Mouse (Mus musculus) ES-E14 (cell line): ENCODE results near the gene Ncr1.

Experiments
- CHD2 ChIP-seq: IDR thresholded peaks from 2 replicates; pipeline ENCODE4 v1.6.1; 2014; ENCODE audit warnings: mild to moderate bottlenecking, low read depth, low read length, inconsistent platforms
- HCFC1 ChIP-seq: IDR thresholded peaks from 2 replicates; pipeline ENCODE4 v1.6.1; 2012; ENCODE audit warnings: low read length, inconsistent platforms, borderline replicate concordance; ENCODE audit not compliant: insufficient read depth
- ZNF384 ChIP-seq: IDR thresholded peaks from 2 replicates; pipeline ENCODE4 v1.6.1; 2012; ENCODE audit warnings: low read depth, low read length, inconsistent platforms

DNA sequence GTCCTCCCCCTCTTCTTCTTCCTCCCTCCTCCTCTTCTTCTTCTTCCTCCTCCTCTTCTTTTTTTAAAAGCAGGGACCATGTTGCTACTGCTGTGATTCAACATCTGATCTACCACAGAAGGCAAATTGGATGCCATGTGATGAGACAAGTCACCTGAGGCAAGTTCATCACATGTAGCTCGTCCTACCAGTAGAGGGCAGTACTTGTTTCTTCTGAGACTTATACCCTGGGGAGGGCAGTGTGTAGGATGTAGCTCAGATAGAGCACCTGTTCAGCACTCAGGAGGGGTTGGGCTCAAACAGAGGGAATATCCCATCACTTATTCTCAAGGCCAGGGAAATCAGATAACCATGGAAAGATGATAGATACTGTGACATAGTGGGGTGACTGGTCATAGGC is 40.3 kb upstream of the Ncr1 start:
- no peak for TF ChIP-seq ZNF384
- no peak for TF ChIP-seq HCFC1
- no peak for TF ChIP-seq CHD2
